ENCODE assay signal across 26 mouse cellular contexts in genomic region chr11:99169438-99169837, GRCm38 (mm10). TPM values are rescaled to one million over a fixed set of nuclear protein-coding genes. Genes with fewer than 3 reads are reported as not detected.
"Had no signal": no experiment of that assay in that cellular context is flagged by ENCODE, and none has a peak within 500 bp of the region (broad histone marks: within the 10 kb centered on the region; RNA-seq: fewer than 3 reads in every experiment).

No protein-coding gene starts in this region.

- H3K4me1 ChIP-seq: liver, embryonic 13.5 days; liver, embryonic 15.5 days; lung, embryonic 15.5 days; neural tube, embryonic 13.5 days; neural tube, embryonic 15.5 days; stomach, embryonic 15.5 days had no signal

- DNase-seq: liver, embryonic 13.5 days; liver, postnatal 0 days; lung, adult 2 months; lung, postnatal 14 days; lung, postnatal 36 days; midbrain, embryonic 14.5 days; retina, postnatal 1 day; right cerebral cortex, adult 18-20 months; right cerebral cortex, postnatal 25 days; right cerebral cortex, postnatal 4 days; spleen, adult 18-20 months; thymus, adult 2 months; thymus, postnatal 25 days had no signal

- H3K4me3 ChIP-seq: liver, embryonic 13.5 days; liver, embryonic 15.5 days; lung, embryonic 15.5 days; midbrain, embryonic 10.5 days; midbrain, embryonic 12.5 days; myocyte; neural tube, embryonic 13.5 days; neural tube, embryonic 15.5 days; stomach, embryonic 15.5 days had no signal

- H3K27ac ChIP-seq: liver, embryonic 13.5 days; liver, embryonic 15.5 days; lung, embryonic 15.5 days; macrophage; midbrain, embryonic 10.5 days; midbrain, embryonic 12.5 days; neural tube, embryonic 13.5 days; neural tube, embryonic 15.5 days; stomach, embryonic 15.5 days; stomach, postnatal 0 days had no signal

- H3K4me2 ChIP-seq: liver, embryonic 13.5 days; liver, embryonic 15.5 days; lung, embryonic 15.5 days; midbrain, embryonic 12.5 days; neural tube, embryonic 13.5 days; neural tube, embryonic 15.5 days; stomach, embryonic 15.5 days had no signal

- H3K27me3 ChIP-seq: liver, embryonic 13.5 days; liver, embryonic 15.5 days; lung, embryonic 15.5 days; midbrain, embryonic 12.5 days; neural tube, embryonic 13.5 days; neural tube, embryonic 15.5 days; stomach, embryonic 15.5 days had no signal

- H3K9me3 ChIP-seq: liver, embryonic 13.5 days; liver, embryonic 15.5 days; lung, embryonic 15.5 days; midbrain, embryonic 10.5 days; midbrain, embryonic 12.5 days; neural tube, embryonic 13.5 days; neural tube, embryonic 15.5 days; stomach, embryonic 15.5 days had no signal

- H3K9ac ChIP-seq: liver, embryonic 13.5 days; liver, embryonic 15.5 days; liver, postnatal 0 days; lung, embryonic 15.5 days; midbrain, embryonic 12.5 days; neural tube, embryonic 13.5 days; neural tube, embryonic 15.5 days; stomach, embryonic 15.5 days had no signal

- H3K36me3 ChIP-seq: liver, embryonic 13.5 days; liver, embryonic 15.5 days; lung, embryonic 15.5 days; midbrain, embryonic 10.5 days; midbrain, embryonic 12.5 days; neural tube, embryonic 13.5 days; neural tube, embryonic 15.5 days; stomach, embryonic 15.5 days had no signal

- ATAC-seq: liver, postnatal 0 days; lung, postnatal 0 days; midbrain, embryonic 16.5 days had no signal

RNA-seq across cellular contexts. Expression of gene Ccr7, which starts 14.6 kb away (rescaled TPM):
- total RNA-seq: megakaryocyte-erythroid progenitor cell, adult 5-6 weeks had no signal
- polyA plus RNA-seq: neural tube, embryonic 13.5 days; neural tube, embryonic 15.5 days had no signal
